Mouse (Mus musculus) induced T-regulatory cell, adult 2 months (primary cell): Measurements from ENCODE around the gene Kdm2b.

Experiments used
- DNase-seq: peaks from one replicate; pipeline ENCODE4 v3.0.0-alpha.2; 2012; ENCODE audit warnings: low read depth

The Kdm2b gene

DNA sequence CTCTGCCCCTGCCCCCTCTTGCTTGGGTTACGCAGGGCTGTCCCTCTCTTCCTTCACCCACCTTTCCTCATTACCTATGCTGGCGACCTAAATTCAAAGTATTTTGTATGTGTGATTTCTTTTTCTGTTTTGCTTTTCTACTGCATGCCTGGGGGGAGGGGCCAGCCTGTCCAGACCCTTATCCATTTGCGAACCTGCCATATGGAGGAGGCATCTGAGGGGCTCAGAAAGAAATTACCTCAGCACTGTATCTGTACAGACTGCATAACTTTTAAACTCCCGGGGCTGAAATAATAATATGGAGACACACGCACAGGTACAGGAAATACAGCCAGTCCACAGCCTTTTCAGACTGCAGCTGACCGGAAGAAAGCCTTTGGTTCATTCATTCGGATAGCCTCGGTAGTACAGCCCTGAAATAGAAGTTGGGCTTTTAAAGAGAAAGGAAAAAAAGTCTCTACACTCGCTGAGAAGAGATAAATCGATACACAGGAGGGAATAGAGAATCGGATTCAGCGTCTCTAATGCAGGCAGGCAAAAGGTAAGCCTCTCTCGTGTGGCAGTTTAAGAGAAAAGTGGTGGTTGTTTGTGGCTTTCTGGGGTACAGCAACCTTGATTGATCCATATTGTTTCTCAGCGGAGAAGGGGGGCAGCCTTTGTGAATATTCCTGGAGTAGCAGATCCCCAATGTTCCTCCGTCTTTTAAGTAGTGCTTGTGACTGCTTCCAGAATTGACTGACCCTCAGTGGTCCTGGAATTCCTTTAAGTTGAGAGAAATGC, at the start of gene Kdm2b:
Kdm2b (minus strand) TSS at position 273 of the 780 bp plus-strand sequence.
- DNase-seq, result peak; percentile 81

DNA sequence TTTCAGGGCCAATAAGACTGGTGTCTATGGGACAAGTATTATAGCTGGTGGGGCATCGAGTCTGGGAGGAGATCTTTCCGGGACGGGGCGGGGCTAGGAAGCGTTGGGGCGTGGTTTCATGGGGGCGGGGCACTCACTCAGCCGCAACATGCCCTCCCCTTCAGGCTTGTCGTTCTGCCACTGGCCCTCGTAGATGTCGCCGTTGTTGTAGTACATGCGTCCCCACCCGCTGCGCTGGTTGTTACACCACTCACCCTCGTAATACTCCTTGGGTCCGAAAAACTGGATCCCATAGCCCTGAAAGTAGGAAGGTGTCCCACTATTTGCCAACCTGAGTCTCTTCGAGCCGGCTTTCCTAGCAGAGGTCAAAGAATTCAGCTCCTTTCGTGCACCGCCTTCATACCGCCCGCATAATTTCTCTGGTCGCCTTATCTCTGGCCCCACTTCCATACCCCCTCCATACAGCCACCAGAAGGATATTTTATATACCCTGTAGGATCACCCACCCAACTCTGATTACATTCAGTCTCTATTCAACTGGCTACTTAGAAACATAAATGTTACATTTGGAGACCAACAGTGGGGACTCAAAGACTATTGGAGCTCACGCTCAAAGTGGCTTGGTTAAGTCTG, 49.6 kb upstream of the Kdm2b start:
- peak; percentile 91 for DNase-seq

GRCm38 (mm10) chr5:123038115-123038514, 48.5 kb upstream of the Kdm2b start:
- peak; percentile 68 for DNase-seq

- peak; percentile 53 for DNase-seq
Measured at GRCm38 (mm10) chr5:123035564-123035963, 45.9 kb upstream of the Kdm2b start.

DNA sequence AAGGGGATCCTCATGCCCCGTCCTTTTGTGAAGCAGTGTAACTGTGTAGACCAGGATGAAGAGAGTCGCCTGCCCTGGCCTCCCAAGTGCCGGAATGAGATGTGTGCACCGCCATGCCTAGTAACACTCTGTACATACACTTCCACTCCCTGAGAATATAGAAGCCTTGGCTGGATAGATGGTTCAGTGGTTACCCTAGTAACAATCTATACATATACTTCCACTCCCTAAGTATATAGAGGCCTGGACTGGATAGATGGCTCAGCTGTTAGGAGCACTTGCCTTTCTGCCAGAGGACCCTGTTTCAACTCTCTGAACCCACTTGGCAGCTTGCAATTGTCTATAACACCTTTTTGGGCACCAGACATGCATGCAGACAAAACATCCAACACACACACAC, 45.5 kb upstream of the Kdm2b start:
- no peak for DNase-seq

DNA sequence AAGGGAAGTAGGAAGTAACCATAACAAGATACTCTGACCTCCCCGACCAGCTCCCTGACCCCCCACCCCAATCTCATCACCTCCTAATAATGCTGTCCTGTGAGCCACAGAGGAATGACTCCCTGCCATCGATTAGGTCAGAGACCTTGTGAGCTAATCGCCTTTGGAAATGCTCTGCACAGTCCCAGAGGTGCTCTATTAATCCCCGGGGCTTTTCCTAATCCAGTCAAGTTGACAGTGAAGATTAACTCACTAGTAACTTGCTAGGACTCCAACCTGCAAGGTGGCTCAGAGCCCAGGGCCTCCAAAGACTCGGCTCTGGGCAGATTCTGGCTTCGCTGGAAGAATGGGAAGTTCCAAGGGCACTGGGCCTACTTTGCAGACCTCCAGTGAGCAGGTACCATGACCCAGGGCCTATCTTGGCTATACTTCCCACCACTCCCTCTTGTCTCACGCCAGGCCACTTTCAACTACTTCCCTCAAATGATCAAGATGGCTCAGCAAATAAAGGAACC, 44.1 kb upstream of the Kdm2b start:
- no peak for DNase-seq

DNA sequence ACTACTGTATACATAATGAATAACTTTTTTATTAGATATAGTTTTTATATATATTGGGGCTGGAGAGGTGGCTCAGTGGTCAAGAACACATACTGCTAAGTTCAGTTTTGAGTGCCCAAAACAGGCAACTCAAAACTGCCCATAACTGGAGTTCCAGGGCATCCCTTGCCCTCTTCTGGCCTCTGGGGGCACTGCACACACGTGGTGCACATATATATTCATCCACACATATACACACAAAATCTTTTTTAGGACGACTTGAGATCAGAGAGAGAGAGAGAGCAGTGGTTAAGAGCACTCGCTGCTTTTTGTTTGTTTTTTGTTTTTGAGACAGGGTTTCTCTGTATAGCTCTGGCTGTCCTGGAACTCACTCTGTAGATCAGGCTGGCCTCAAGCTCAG, 41.7 kb upstream of the Kdm2b start:
- no peak for DNase-seq

GRCm38 (mm10) chr5:123029729-123030128, 40.1 kb upstream of the Kdm2b start:
- DNase-seq, result no peak

DNA sequence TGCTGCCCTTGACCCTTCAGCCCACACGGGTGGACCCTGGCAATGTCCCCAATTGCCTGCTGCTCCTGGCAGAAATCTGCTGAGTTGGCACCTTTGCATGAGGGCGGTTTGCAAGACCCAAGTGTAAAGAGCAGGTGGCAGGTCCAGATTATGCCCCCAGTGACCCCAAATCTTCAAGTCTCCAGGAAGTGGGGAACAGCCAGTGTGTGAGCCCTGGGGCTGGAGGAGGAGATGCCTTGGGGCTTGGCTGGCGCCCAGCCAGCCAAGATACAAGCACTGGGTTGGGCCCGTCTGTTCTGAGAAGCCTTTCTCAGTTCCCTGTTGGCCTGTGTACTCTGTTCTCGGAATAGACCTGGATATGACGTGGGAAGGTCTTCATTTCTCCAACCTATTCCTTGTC, 37.8 kb upstream of the Kdm2b start:
- DNase-seq, result no peak

- no peak for DNase-seq
Measured at GRCm38 (mm10) chr5:123026414-123026813, 36.8 kb upstream of the Kdm2b start.

- DNase-seq, result no peak
Measured at GRCm38 (mm10) chr5:123024965-123025573, 35.4 kb upstream of the Kdm2b start.

DNA sequence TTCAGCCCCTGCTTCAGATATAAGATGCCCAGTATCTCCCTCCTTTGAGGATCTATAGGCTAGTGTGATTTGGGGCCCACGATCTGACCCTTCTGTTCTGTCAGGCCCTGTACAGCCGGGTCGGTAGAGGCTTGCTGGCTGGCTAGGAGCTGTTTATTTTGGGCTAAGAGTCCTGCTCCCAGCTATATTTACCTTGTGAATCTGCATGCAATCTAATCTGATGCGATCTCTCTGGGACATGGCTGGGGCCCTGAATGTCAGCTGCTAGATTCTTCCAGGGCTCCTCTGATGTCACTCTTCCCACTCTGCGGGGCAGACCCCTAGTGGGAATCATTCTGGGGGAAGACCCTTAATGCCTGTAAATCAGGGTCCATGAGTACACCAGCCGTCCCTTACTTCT, 34.7 kb upstream of the Kdm2b start:
- DNase-seq, result no peak

- no peak for DNase-seq
Measured at GRCm38 (mm10) chr5:123023049-123023448, 33.4 kb upstream of the Kdm2b start.

DNA sequence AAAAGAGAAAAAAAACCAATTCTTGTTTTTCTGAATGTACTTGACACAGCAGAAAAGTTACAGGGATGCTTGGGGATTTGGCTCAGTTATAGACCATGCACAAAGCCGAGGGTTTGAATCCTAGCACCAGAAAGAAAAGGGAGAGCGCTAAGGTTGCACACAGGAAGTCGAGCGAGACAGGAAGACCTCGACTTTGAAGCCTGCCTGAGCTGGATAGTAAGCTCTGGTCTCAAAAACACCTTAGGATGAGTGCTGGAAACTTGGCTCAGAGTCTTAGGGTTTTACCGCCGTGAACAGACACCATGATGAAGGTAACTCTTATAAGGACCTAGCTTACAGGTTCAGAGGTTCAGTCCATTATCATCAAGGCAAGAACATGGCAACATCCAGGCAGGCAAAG, 31.8 kb upstream of the Kdm2b start:
- peak; percentile 71 for DNase-seq

- DNase-seq, result no peak
Measured at GRCm38 (mm10) chr5:123020426-123020825, 30.8 kb upstream of the Kdm2b start.

- peak; percentile 46 for DNase-seq
Measured at GRCm38 (mm10) chr5:123019336-123020016, 29.9 kb upstream of the Kdm2b start.

DNA sequence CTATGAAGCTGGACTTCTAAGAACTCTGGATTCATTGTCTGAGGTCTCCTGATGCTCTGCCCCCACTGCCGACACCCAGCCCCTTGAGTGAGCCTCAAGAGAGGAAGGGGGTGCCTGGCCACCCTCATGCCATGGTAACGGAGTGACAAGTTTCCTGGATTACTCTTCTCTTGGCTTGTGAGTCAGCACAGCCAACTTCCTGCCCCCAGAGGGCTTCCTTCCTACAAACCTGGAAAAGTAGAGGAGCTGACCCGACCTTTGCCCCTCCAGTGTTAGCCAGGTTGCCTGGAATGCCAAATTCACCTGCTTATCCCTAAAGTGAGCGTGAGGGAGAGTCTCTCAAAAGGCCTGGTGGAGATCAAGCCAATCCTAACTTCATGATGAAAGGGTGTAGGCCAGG, 27.9 kb upstream of the Kdm2b start:
- DNase-seq, result peak; percentile 58

- peak; percentile 90 for DNase-seq
Measured at GRCm38 (mm10) chr5:123015915-123016314, 26.3 kb upstream of the Kdm2b start.

DNA sequence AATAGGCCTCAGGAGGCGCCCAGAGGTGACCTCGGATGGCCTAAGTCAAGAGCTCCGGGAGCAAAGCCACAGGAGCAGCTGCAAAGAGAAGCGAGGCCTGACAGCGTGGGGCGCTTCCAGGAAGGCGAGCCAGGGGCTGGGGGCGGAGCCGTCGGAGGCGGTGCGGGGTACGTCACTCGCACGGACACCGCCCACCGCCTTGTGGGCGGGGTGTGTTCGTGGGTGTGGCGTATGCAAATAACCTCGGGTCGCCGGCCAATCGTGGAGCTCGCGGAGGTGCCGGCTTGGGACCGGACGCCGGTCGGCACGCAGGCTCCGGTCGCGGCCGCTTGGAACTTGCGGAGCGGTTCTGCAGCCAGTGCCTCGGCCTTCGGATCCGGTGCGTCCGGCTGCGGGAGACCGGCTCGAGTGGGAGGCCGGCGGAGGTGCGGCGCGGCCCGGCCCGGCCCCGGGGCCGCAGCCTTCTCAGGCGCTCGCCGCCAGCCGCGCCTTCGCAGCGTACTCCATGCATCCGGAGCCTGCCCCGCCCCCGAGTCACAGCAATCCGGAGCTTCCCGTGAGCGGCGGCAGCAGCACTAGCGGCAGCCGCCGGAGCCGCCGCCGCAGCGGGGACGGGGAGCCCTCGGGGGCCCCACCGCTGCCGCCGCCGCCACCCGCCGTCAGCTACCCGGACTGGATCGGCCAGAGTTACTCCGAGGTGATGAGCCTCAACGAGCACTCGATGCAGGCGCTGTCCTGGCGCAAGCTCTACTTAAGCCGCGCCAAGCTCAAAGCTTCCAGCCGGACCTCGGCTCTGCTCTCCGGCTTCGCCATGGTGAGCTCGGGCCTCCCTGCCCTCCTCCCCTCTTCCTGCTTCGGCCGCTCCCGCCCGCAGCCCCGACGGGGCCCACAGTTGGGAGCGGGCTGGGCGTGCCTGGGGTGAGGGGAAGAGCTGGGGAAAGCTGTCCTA, 25.4 kb upstream of the Kdm2b start, which contains the start of gene Orai1:
Orai1 (plus strand) TSS at position 322 of the 949 bp plus-strand sequence.
- DNase-seq, result peak; percentile 99

DNA sequence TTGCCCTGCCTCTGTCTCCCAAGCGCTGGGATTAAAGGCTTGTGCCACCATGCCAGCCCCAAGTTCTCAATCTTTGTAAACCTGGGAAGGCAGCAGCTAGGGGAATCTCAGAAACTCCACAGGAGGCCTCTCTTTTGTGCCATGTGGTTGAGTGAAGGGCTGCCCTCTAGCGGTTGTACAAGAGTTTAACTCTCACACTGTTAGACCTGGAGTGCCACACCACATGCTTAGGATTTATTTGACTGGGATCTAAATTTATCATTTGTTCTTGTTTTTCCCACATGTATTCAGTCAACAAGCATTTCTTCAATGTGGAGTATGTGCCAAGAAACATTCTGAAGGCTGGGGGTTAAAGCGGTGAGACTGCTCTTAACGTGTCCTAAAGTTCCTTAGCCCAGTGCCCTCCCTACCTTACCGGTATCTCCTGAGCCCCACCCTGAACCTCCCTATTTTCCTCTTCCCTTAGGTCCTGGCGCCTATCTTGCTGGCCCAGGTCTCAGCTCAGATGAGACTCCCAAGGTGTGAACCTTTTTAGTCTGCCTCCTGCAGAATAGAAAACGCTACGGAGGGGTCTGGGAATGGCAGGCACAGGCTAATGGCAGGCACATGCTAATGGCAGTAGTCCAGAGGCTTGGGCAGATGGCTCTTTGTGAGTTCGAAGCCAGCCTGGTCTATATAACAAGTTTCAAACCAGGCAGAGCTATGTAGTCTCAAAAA, 24.1 kb upstream of the Kdm2b start:
- peak; percentile 89 for DNase-seq
